ENCODE assay signal across 1 mouse cellular context in the genomic region with DNA sequence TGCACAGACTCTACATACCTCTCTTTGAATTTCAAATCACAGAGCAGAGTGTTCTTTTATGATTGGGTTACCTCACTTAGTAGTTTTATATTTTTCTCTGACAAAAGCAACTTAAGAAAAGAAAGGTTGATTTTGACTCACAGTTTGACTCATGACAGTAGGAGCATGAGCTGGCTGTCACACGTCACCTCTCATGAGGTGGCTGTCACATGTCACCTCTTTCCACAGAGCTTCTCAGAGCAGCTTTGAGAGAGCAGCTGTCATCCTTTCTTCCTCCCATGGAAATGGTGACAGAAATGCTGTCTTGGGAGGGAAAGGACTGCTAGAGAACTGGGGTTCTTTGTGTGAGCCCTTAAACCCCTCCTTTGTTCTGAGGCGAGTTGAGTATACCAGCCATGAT.
A peak's percentile ranks its signal among the peaks of the same experiment; 100 is the strongest.
TF ChIP-seq lines count a peak whose summit lies in the region.

No protein-coding gene starts in this region.

TF ChIP-seq in CH12.LX, 34 proteins besides CTCF, POLR2A, EP300 and RAD21 (continued from another document):
- TF ChIP-seq USF2 (conservative IDR thresholded peaks at IDR 0.05; ENCODE audit: low read depth, low read length) (0 out of 2 replicates have a peak, but pooled peaks have one; percentile 34), SMC3 (IDR thresholded peaks at IDR 0.05; ENCODE audit: low read depth, low read length) (no peak), MEF2A (IDR thresholded peaks at IDR 0.05; ENCODE audit: borderline replicate concordance, low read depth, low read length) (peak; percentile 65; the same call in 1 of the 2 replicates), NELFE (IDR thresholded peaks at IDR 0.05; ENCODE audit: low read depth, low read length) (no peak), UBTF (IDR thresholded peaks at IDR 0.05; ENCODE audit: low read depth, low read length) (no peak), SIN3A (IDR thresholded peaks at IDR 0.05; ENCODE audit: low read length) (0 out of 2 replicates have a peak, but pooled peaks have one; percentile 46), RCOR1 (conservative IDR thresholded peaks at IDR 0.05; ENCODE audit: low read depth, low read length) (peak; percentile 66; the same call in 1 of the 2 replicates), CHD2 (IDR thresholded peaks at IDR 0.05; ENCODE audit: low read length) (peak; percentile 57; the same call in 1 of the 2 replicates), TBP (conservative IDR thresholded peaks at IDR 0.05; ENCODE audit: low read depth, low read length) (no peak), NRF1 (IDR thresholded peaks at IDR 0.05; ENCODE audit: low read depth, low read length) (no peak), HCFC1 (IDR thresholded peaks at IDR 0.05; ENCODE audit: low read depth, low read length) (no peak; the same call in 1 of the 2 replicates), POLR2AphosphoS2 (IDR thresholded peaks at IDR 0.05; ENCODE audit: low read depth, low read length) (no peak), ZMIZ1 (IDR thresholded peaks at IDR 0.05; ENCODE audit: low read depth, low read length) (no peak), PAX5 (IDR thresholded peaks at IDR 0.05; ENCODE audit: low read length) (no peak), JUN (IDR thresholded peaks at IDR 0.05; ENCODE audit: insufficient read depth, low read depth, low read length) (peak; percentile 88), ELF1 (IDR thresholded peaks at IDR 0.05; ENCODE audit: low read depth, low read length) (no peak), JUND (conservative IDR thresholded peaks at IDR 0.05; ENCODE audit: low read depth, low read length) (peak; percentile 84), E2F4 (IDR thresholded peaks at IDR 0.05; ENCODE audit: insufficient replicate concordance, low read depth, low read length) (no peak)
